Mouse (Mus musculus): ENCODE measurements around the gene Gm47289. TPM values are rescaled to one million over a fixed set of nuclear protein-coding genes. Genes with fewer than 3 reads are reported as not detected.

Gm47289 gene
- polyA plus RNA-seq (2014; fragmentation: Illumina TruSeq; extraction: RNeasy Lipid Tissue Mini Kit (QIAGEN cat#74804); ENCODE audit: low read depth, low replicate concordance): not detected

GRCm38 (mm10) chr9:119158861-119159260 is at the start of gene Gm47289:
Gm47289 (plus strand) TSS chr9:119159161.

GRCm38 (mm10) chr9:119156278-119157201 is 2.4 kb upstream of the Gm47289 start, which contains the start of gene Acaa1b:
Acaa1b (minus strand) TSS chr9:119157093.

GRCm38 (mm10) chr9:119208998-119209397 is 50.0 kb downstream of the Gm47289 start, which contains the start of gene Slc22a13:
Slc22a13 (minus strand) TSS chr9:119209098.

Other genes starting within 250 kb of the Gm47289 start
- gene Ctdspl, start 232.7 kb upstream of the Gm47289 start, polyA plus RNA-seq (2014; fragmentation: Illumina TruSeq; extraction: RNeasy Lipid Tissue Mini Kit (QIAGEN cat#74804); ENCODE audit: low read depth, low replicate concordance): 18.8 TPM
- gene Vill, start 106.4 kb upstream of the Gm47289 start, polyA plus RNA-seq (2014; fragmentation: Illumina TruSeq; extraction: RNeasy Lipid Tissue Mini Kit (QIAGEN cat#74804); ENCODE audit: low read depth, low replicate concordance): 9.9 TPM
- gene Plcd1, start 65.7 kb upstream of the Gm47289 start, polyA plus RNA-seq (2014; fragmentation: Illumina TruSeq; extraction: RNeasy Lipid Tissue Mini Kit (QIAGEN cat#74804); ENCODE audit: low read depth, low replicate concordance): 0.28 TPM
- gene Dlec1, start 56.7 kb upstream of the Gm47289 start, polyA plus RNA-seq (2014; fragmentation: Illumina TruSeq; extraction: RNeasy Lipid Tissue Mini Kit (QIAGEN cat#74804); ENCODE audit: low read depth, low replicate concordance): 3.6 TPM
- gene Acaa1b, start 2.1 kb upstream of the Gm47289 start, polyA plus RNA-seq (2014; fragmentation: Illumina TruSeq; extraction: RNeasy Lipid Tissue Mini Kit (QIAGEN cat#74804); ENCODE audit: low read depth, low replicate concordance): 4.8 TPM
- gene Slc22a13, start 49.9 kb downstream of the Gm47289 start, polyA plus RNA-seq (2014; fragmentation: Illumina TruSeq; extraction: RNeasy Lipid Tissue Mini Kit (QIAGEN cat#74804); ENCODE audit: low read depth, low replicate concordance): 3.5 TPM
- 35.1 TPM for gene Oxsr1, start 163.3 kb downstream of the Gm47289 start, polyA plus RNA-seq (2014; fragmentation: Illumina TruSeq; extraction: RNeasy Lipid Tissue Mini Kit (QIAGEN cat#74804); ENCODE audit: low read depth, low replicate concordance)
- 1.7 TPM for gene Acaa1a, start 180.5 kb downstream of the Gm47289 start, polyA plus RNA-seq (2014; fragmentation: Illumina TruSeq; extraction: RNeasy Lipid Tissue Mini Kit (QIAGEN cat#74804); ENCODE audit: low read depth, low replicate concordance)
- 4.1 TPM for gene Myd88, start 182.2 kb downstream of the Gm47289 start, polyA plus RNA-seq (2014; fragmentation: Illumina TruSeq; extraction: RNeasy Lipid Tissue Mini Kit (QIAGEN cat#74804); ENCODE audit: low read depth, low replicate concordance)
- 128 TPM for gene Xylb, start 198.2 kb downstream of the Gm47289 start, polyA plus RNA-seq (2014; fragmentation: Illumina TruSeq; extraction: RNeasy Lipid Tissue Mini Kit (QIAGEN cat#74804); ENCODE audit: low read depth, low replicate concordance)
- 1.2 TPM for gene Slc22a14, start 206.4 kb downstream of the Gm47289 start, polyA plus RNA-seq (2014; fragmentation: Illumina TruSeq; extraction: RNeasy Lipid Tissue Mini Kit (QIAGEN cat#74804); ENCODE audit: low read depth, low replicate concordance)
- 0.53 TPM for gene Acvr2b, start 243.0 kb downstream of the Gm47289 start, polyA plus RNA-seq (2014; fragmentation: Illumina TruSeq; extraction: RNeasy Lipid Tissue Mini Kit (QIAGEN cat#74804); ENCODE audit: low read depth, low replicate concordance)

All from kidney, adult 10 weeks (tissue).